Mouse (Mus musculus) limb, embryonic 13.5 days (tissue): ENCODE data around the gene Mtrex. TPM values are rescaled to one million over a fixed set of nuclear protein-coding genes. Genes with fewer than 3 reads are reported as not detected.

Source experiments
- ATAC-seq: fragments of 200-750 bp; cut with Nextera tagmentation; 2 replicates; pipeline ENCODE4 v1.8.0; 2017; ENCODE audit warnings: low read depth, moderate number of reproducible peaks, moderate TSS enrichment; ENCODE audit not compliant: low FRiP score
- H3K27ac ChIP-seq: fragments of 300-500 bp; sonication (generic); 2 replicates; pipeline ENCODE4 v1.5.1; 2015; ENCODE audit warnings: inconsistent platforms, mild to moderate bottlenecking, moderate library complexity
- H3K27me3 ChIP-seq: fragments of 300-500 bp; sonication (generic); 2 replicates; pipeline ENCODE4 v1.6.1; 2015; ENCODE audit warnings: mild to moderate bottlenecking, inconsistent platforms
- H3K36me3 ChIP-seq: fragments of 300-500 bp; sonication (generic); 2 replicates; pipeline ENCODE4 v1.6.1; 2015; ENCODE audit warnings: inconsistent platforms, mild to moderate bottlenecking, moderate library complexity
- H3K4me1 ChIP-seq: fragments of 300-500 bp; sonication (generic); 2 replicates; pipeline ENCODE4 v1.6.1; 2015; ENCODE audit warnings: inconsistent platforms
- H3K4me2 ChIP-seq: fragments of 300-500 bp; sonication (generic); replicated peaks from 2 replicates; pipeline ENCODE4 v1.6.1; 2015; ENCODE audit warnings: inconsistent platforms, mild to moderate bottlenecking, moderate library complexity
- H3K4me3 ChIP-seq: fragments of 300-500 bp; sonication (generic); 2 replicates; pipeline ENCODE4 v1.5.1; 2015; ENCODE audit warnings: moderate library complexity, mild to moderate bottlenecking, inconsistent platforms
- H3K9ac ChIP-seq: fragments of 300-500 bp; sonication (generic); 2 replicates; pipeline ENCODE4 v1.6.1; 2015; ENCODE audit warnings: mild to moderate bottlenecking, inconsistent platforms
- H3K9me3 ChIP-seq: fragments of 300-500 bp; sonication (generic); 2 replicates; pipeline ENCODE4 v1.6.1; 2016; ENCODE audit warnings: inconsistent platforms
- WGBS: fragments of 180-500 bp; shearing (Covaris S2); methylation state at CpG from one replicate; pipeline ENCODE4 v1.1.7; 2015; 5-methylcytosine and 5-hydroxymethylcytosine counted together
- polyA plus RNA-seq: library from polyadenylated mRNA; unstranded; fragments of >200 nt; fragmentation: Nextera tagmentation; extraction: Ambion mirVana; gene quantifications from 2 replicates; pipeline ENCODE4 v1.2.1, GENCODE M21; 2015

The Mtrex gene
- 71.6 and 77.8 TPM in 2 replicates for polyA plus RNA-seq

DNA sequence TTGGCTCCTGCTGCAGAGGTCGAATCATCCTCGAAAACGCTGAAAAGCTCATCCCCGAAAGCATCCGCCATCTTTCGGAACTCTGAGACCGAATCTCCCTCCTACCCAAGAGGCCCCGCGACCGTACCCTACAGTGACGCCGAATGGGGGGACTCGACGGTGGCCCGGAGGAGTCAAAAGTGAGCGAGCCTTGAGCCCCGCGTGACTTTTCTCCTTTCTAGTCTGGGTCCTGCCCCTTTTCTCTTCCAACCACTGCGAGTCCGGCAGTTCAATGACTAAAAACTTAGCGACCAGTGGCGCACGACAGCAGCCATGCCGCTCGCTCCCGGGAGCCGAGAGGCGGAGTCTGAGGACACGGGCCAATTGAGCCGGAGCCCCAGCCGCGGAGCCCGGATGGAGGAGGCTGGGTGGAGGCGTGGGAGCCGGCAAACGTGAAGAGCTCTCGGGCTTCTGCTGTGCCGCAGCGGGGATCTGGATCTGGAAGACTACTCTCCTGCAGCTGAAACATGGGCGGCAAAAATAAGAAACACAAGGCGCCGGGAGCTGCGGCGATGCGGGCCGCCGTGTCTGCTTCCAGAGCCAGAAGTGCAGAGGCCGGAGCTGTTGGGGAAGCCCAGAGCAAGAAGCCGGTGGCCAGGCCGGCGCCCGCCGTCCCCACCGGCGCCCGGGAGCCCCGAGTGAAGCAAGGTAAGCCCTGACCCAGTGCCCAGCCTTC is at the start of gene Mtrex, which contains the start of gene Dhx29:
Mtrex (minus strand) TSS at position 112 of the 715 bp plus-strand sequence.
Dhx29 (plus strand) TSS at position 168 of the 715 bp plus-strand sequence.
- ATAC-seq, result peak; percentile 99
- under 1% methylated on average over 57 of the region's 57 CpGs for WGBS
- peaks cover 27% of the 10 kb centered on the region for H3K4me1 ChIP-seq

DNA sequence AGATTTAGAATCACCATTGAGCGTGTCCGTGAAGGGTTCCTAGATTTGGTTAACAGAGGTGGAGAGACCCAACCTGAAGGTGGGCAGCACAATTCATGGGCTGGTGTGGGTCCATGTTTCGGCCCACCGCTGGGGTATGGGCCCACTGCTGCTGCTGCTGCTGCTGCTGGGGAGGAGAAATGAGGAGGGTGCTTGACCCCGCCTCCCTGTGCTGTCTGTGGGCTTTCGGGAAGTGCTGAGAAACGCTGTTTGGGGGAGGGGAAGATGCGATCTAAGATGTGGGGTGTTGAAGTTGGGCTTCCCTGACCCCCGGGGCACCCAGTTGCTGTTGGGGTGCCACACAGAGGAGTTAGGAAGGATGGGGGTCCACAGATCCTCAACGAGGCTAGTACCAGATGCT is 49.5 kb upstream of the Mtrex start:
- H3K9ac ChIP-seq, result no peak overlapping the region; the same call in 1 of the 2 replicates
- H3K27me3 ChIP-seq, result peaks cover 23% of the 10 kb centered on the region
- peak overlapping the region; percentile 50 for H3K4me2 ChIP-seq
- no peak overlapping the region for H3K4me3 ChIP-seq
- 38% methylated on average over 10 of the region's 10 CpGs for WGBS
- H3K9me3 ChIP-seq, result no peaks in the 10 kb centered on the region
- no peak overlapping the region for H3K27ac ChIP-seq
- peaks cover 4% of the 10 kb centered on the region; the same call in 1 of the 2 replicates for H3K4me1 ChIP-seq
- ATAC-seq, result no peak
- H3K36me3 ChIP-seq, result no peaks in the 10 kb centered on the region

More for the DNA sequence above, at the start of gene Mtrex, which contains the start of gene Dhx29:
- Histone ChIP-seq H3K27me3 (no peaks in the 10 kb centered on the region), H3K9ac (peak within 1 kb of the TSS; percentile 86), H3K36me3 (peaks cover 12% of the 10 kb centered on the region; the same call in 1 of the 2 replicates), H3K9me3 (no peaks in the 10 kb centered on the region), H3K4me2 (peak within 1 kb of the TSS; percentile 75), H3K4me3 (peak within 1 kb of the TSS; percentile 86), H3K27ac (peak within 1 kb of the TSS; percentile 80)

DNA sequence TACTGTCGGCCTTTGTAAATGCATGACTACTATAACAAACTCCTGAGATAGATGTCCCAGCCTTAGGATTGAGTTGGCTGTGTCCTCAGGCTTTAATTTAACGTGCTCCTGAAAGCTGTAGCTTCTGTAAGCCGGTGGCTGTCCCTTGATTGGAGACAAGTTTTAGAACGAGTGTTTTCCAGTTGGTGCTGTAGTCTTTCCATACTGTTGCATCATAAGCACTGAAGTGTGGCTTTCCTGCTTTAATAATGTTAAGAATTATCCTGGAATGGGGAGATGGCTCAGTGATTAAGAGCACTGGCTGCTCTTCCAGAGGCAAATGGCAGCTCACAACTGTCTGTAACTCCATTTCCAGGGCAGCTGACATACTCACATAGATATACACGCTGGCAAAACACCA is 40.1 kb upstream of the Mtrex start:
- no peaks in the 10 kb centered on the region for H3K4me1 ChIP-seq
- no peak overlapping the region for H3K4me3 ChIP-seq
- H3K9ac ChIP-seq, result no peak overlapping the region
- WGBS, result 89% methylated on average over 5 of the region's 5 CpGs
- H3K36me3 ChIP-seq, result peaks cover 64% of the 10 kb centered on the region
- H3K4me2 ChIP-seq, result no peak overlapping the region
- ATAC-seq, result no peak
- H3K9me3 ChIP-seq, result no peaks in the 10 kb centered on the region
- H3K27me3 ChIP-seq, result no peaks in the 10 kb centered on the region
- no peak overlapping the region for H3K27ac ChIP-seq

DNA sequence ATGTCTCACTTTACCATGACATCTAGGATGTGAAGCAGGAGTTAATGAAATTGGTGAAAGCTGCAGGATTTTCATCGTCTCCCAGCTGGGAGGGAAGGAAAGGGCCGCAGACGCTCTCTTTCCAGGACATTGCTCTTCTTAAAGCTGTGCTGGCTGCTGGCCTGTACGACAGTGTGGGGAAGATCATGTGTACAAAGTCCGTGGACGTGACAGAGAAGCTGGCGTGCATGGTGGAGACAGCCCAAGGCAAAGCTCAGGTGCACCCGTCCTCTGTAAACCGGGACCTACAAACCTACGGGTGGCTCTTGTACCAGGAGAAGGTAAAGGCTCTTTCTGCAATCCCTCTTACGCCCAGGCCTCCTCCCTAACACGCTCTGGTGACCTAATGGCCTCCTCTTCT is 37.2 kb upstream of the Mtrex start:
- H3K4me2 ChIP-seq, result no peak overlapping the region
- H3K4me3 ChIP-seq, result no peak overlapping the region
- 91% methylated on average over 12 of the region's 12 CpGs for WGBS
- H3K4me1 ChIP-seq, result no peaks in the 10 kb centered on the region
- peaks cover 82% of the 10 kb centered on the region for H3K36me3 ChIP-seq
- no peak overlapping the region for H3K27ac ChIP-seq
- ATAC-seq, result no peak
- H3K9ac ChIP-seq, result no peak overlapping the region
- no peaks in the 10 kb centered on the region for H3K27me3 ChIP-seq
- no peaks in the 10 kb centered on the region for H3K9me3 ChIP-seq

DNA sequence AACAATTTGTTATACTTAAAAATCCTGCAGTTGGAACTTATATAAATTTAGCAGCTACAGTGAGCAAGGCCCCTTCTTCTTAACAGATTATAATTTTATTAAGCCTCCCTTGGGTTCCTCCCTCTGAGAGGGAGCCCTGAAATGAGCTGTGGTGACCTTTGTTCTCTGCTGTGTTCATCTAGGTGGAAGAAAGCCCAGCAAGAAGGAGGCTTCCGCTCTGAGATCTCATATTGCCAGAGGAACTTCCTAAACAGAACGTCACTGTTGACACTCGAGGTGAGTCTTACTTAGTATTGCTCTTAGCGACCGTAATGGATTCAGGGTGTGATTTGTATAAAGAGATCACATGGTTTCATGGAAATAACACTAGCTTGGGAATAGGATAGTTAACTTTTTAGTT is 35.9 kb upstream of the Mtrex start:
- H3K4me3 ChIP-seq, result no peak overlapping the region
- no peak overlapping the region for H3K9ac ChIP-seq
- peaks cover 81% of the 10 kb centered on the region for H3K36me3 ChIP-seq
- no peaks in the 10 kb centered on the region for H3K9me3 ChIP-seq
- no peak overlapping the region for H3K4me2 ChIP-seq
- no peaks in the 10 kb centered on the region for H3K4me1 ChIP-seq
- H3K27ac ChIP-seq, result no peak overlapping the region
- no peak for ATAC-seq
- H3K27me3 ChIP-seq, result no peaks in the 10 kb centered on the region
- WGBS, result 81% methylated on average over 5 of the region's 5 CpGs

DNA sequence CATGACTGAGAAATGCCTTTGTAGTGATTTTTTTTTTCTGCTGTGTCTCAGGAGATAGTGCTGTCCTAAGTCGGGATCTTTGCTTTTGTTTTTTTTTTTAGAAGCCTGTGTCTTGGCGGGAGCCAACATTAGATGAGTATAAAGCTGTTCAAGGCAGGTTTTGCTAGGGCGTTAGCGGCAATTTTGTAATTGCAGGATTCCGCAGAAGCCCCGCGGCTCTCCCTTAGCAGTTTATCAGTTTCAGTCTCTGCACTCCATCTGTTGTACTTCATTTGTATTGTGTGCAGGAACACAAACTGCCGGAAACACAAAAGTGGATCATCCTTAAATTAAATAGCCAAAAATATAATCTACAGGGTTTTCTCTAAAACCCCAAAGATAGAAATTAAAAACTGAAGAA is 26.9 kb upstream of the Mtrex start:
- no peaks in the 10 kb centered on the region for H3K27me3 ChIP-seq
- peaks cover 87% of the 10 kb centered on the region for H3K36me3 ChIP-seq
- no peaks in the 10 kb centered on the region for H3K9me3 ChIP-seq
- H3K9ac ChIP-seq, result no peak overlapping the region
- 92% methylated on average over 8 of the region's 8 CpGs for WGBS
- H3K4me1 ChIP-seq, result no peaks in the 10 kb centered on the region
- no peak overlapping the region for H3K4me3 ChIP-seq
- no peak for ATAC-seq
- no peak overlapping the region for H3K4me2 ChIP-seq
- H3K27ac ChIP-seq, result no peak overlapping the region

DNA sequence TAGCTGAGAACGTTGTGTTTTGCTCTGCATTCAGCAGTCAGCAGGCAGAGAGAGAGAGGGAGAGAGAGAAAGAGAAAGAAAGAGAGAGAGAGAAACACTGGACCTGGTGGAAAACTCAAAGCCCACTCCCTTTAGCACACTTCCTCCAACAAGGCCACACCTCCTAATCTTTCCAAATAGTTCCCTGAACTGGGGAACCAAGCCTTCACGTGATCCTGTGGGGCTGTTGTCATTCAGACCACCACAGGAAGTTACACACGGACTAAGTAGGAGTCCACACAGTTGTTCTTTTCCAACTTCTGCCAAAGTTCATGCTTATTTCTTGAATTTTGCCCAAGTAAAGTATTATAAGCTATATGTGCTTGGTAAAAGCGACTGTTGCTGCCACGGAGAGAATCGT is 18.7 kb upstream of the Mtrex start:
- ATAC-seq, result no peak
- 89% methylated on average over 6 of the region's 6 CpGs for WGBS
- no peak overlapping the region for H3K4me2 ChIP-seq
- no peak overlapping the region for H3K4me3 ChIP-seq
- no peaks in the 10 kb centered on the region for H3K27me3 ChIP-seq
- H3K36me3 ChIP-seq, result peaks cover 88% of the 10 kb centered on the region
- H3K9me3 ChIP-seq, result no peaks in the 10 kb centered on the region
- no peaks in the 10 kb centered on the region for H3K4me1 ChIP-seq
- H3K9ac ChIP-seq, result no peak overlapping the region
- no peak overlapping the region for H3K27ac ChIP-seq

DNA sequence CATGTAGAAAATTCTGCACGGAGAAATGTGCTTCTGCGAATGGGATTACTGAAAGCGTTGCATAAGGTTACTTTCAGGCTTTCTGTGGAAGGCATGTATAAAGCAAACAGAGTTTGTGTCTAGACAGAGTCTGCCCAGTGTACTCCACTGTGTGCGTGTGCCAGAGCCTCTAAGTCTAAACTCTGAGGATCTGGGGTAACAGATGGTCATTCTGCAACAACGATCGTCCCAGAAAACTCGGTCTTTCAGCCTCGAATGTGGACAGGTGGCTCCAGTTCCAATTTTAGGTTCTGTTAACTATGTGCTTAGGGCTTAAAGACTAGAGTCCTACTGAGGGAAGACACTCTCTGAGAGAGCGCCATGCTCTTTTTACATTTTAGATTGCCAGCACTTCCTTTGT is 18.1 kb upstream of the Mtrex start:
- no peaks in the 10 kb centered on the region for H3K27me3 ChIP-seq
- H3K4me2 ChIP-seq, result no peak overlapping the region
- 94% methylated on average over 9 of the region's 9 CpGs for WGBS
- no peaks in the 10 kb centered on the region for H3K4me1 ChIP-seq
- H3K27ac ChIP-seq, result no peak overlapping the region
- no peak for ATAC-seq
- no peaks in the 10 kb centered on the region for H3K9me3 ChIP-seq
- peaks cover 87% of the 10 kb centered on the region for H3K36me3 ChIP-seq
- H3K9ac ChIP-seq, result no peak overlapping the region
- H3K4me3 ChIP-seq, result no peak overlapping the region

DNA sequence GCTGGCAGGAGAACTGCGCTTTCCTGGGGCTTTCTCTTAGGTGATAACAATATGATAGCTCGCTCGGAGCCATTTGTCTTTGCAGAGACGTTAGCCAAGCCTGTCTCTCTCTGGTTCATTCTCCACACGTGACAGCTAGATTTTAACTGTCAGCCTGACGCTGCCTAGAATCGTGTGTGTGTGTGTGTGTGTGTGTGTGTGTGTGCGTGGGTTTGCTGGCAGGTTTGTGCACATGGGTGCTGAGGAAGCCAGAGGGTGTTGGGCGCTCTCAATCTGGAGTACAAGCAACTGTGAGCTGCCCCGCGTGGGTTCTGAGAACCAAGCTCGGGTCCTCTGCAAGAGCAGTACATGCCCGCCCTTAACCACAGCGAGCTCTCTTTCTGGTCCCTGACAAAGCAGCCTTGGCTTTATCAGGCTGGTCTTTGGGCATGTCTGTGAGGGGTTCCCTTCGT is 14.7 kb upstream of the Mtrex start:
- H3K9ac ChIP-seq, result no peak overlapping the region
- ATAC-seq, result no peak
- H3K27ac ChIP-seq, result no peak overlapping the region
- no peaks in the 10 kb centered on the region for H3K27me3 ChIP-seq
- 55% methylated on average over 15 of the region's 15 CpGs for WGBS
- H3K4me3 ChIP-seq, result no peak overlapping the region
- H3K9me3 ChIP-seq, result no peaks in the 10 kb centered on the region
- H3K4me1 ChIP-seq, result no peaks in the 10 kb centered on the region
- H3K4me2 ChIP-seq, result no peak overlapping the region
- peaks cover 85% of the 10 kb centered on the region for H3K36me3 ChIP-seq

DNA sequence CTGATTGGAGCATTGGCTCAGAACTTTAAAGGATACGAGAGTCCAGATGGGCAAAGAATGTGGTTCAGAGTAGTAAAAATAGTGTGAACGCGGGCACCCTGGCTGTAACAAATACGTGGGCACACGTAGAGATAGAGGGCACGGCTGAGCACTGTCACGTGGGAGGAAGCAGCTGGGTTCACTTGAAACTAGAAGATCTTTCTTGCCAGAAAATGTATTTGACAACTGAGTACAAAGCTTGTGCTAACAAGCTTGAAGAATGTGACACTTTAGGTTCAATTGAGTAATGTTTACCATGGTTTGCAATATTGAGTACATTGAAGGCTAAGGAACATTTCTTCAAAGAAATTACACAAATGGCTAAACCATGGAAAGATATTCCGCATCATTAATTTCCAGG is 10.9 kb upstream of the Mtrex start:
- ATAC-seq, result no peak
- H3K36me3 ChIP-seq, result peaks cover 75% of the 10 kb centered on the region

DNA sequence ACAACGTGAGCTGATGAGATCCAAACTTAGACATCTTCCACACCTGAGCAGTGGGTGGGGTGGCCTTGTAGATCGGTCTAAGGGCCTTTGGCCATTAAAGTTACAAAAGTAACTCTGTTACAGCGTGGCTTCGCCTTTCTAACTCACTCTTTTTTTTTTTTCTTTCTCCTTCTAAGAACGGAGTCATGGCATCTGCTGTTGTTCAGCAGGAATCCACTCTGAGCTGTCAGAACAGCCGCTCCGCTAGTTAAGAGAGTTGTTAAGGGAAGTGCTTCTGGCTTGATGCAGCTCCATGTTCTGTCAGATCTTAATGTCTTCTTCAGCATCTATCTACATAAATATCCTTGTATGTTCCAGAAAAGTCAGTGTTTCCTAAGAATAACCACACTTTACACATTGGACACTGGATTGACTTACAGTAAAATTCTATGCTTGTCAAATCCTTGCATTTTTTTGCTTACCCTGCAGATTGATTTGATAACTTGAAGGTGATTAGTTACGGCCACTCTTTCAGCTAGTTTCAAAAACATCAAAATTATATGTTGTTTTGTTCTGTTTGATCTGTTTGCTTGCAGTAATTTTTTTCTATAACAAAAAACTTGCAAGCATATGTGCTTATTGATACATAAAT is 955 bp upstream of the Mtrex start:
- ATAC-seq, result no peak; the same call in 1 of the 2 replicates
- no peaks in the 10 kb centered on the region for H3K9me3 ChIP-seq
- H3K4me3 ChIP-seq, result peak overlapping the region; percentile 86
- H3K4me1 ChIP-seq, result peaks cover 27% of the 10 kb centered on the region
- H3K36me3 ChIP-seq, result peaks cover 18% of the 10 kb centered on the region
- peak overlapping the region; percentile 75 for H3K4me2 ChIP-seq
- peak overlapping the region; percentile 80 for H3K27ac ChIP-seq
- peak overlapping the region; percentile 86 for H3K9ac ChIP-seq
- 7% methylated on average over 8 of the region's 8 CpGs for WGBS
- H3K27me3 ChIP-seq, result no peaks in the 10 kb centered on the region

More for the DNA sequence above, 10.9 kb upstream of the Mtrex start:
- no peaks in the 10 kb centered on the region for H3K27me3 ChIP-seq
- no peak overlapping the region for H3K9ac ChIP-seq
- H3K4me1 ChIP-seq, result no peaks in the 10 kb centered on the region
- no peak overlapping the region for H3K4me3 ChIP-seq
- no peaks in the 10 kb centered on the region for H3K9me3 ChIP-seq
- H3K4me2 ChIP-seq, result no peak overlapping the region
- H3K27ac ChIP-seq, result no peak overlapping the region
- WGBS, result 92% methylated on average over 8 of the region's 8 CpGs

DNA sequence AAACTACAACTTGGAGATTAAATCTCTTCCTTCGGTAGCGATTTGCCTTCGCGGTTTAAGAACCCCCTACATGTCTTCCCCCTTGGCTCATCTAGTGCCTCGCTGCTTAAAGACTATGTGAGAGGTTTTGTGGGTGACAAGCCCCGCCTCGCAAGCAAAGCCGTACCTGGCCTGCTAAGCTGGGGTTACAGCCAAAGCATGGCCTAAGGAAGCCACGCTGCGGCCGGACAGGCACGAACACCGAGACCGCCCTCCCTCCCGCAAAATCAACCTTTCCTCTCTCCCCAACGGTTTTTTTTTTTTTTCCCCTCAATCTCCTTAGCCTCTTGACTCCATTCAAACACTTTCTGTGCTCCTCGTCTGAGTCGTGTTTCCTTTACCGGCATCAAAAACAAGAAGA is 402 bp downstream of the Mtrex start:
- Histone ChIP-seq H3K4me1 (peaks cover 27% of the 10 kb centered on the region), H3K9me3 (no peaks in the 10 kb centered on the region), H3K27me3 (no peaks in the 10 kb centered on the region), H3K4me2 (peak overlapping the region; percentile 75), H3K36me3 (peaks cover 12% of the 10 kb centered on the region; the same call in 1 of the 2 replicates), H3K9ac (peak overlapping the region; percentile 86), H3K4me3 (peak overlapping the region; percentile 86), H3K27ac (peak overlapping the region; percentile 80)
- ATAC-seq, result no peak
- under 1% methylated on average over 19 of the region's 19 CpGs for WGBS
